Mouse (Mus musculus) stomach, embryonic 15.5 days (tissue): ENCODE measurements around the gene Olfr323. TPM values are rescaled to one million over a fixed set of nuclear protein-coding genes. Genes with fewer than 3 reads are reported as not detected.

ENCODE experiments used
- ATAC-seq: fragments of 200-750 bp; cut with Nextera tagmentation; 2 replicates; pipeline ENCODE4 v1.8.0; 2017; ENCODE audit warnings: low read depth, moderate number of reproducible peaks, moderate TSS enrichment; ENCODE audit not compliant: insufficient read depth, low FRiP score
- H3K27ac ChIP-seq: fragments of 300-500 bp; sonication (generic); 2 replicates; pipeline ENCODE4 v1.5.1; 2015; ENCODE audit warnings: mild to moderate bottlenecking, inconsistent platforms
- H3K27me3 ChIP-seq: fragments of 300-500 bp; sonication (generic); replicated peaks from 2 replicates; pipeline ENCODE4 v1.6.1; 2015; ENCODE audit warnings: inconsistent platforms
- H3K36me3 ChIP-seq: fragments of 300-500 bp; sonication (generic); 2 replicates; pipeline ENCODE4 v1.6.1; 2015; ENCODE audit warnings: inconsistent platforms
- H3K4me1 ChIP-seq: fragments of 300-500 bp; sonication (generic); 2 replicates; pipeline ENCODE4 v1.6.1; 2015; ENCODE audit warnings: inconsistent platforms
- H3K4me2 ChIP-seq: fragments of 300-500 bp; sonication (generic); 2 replicates; pipeline ENCODE4 v1.6.1; 2015; ENCODE audit warnings: mild to moderate bottlenecking, inconsistent platforms
- H3K4me3 ChIP-seq: fragments of 300-500 bp; sonication (generic); replicated peaks from 2 replicates; pipeline ENCODE4 v1.5.1; 2015; ENCODE audit warnings: inconsistent platforms
- H3K9ac ChIP-seq: fragments of 300-500 bp; sonication (generic); 2 replicates; pipeline ENCODE4 v1.6.1; 2015; ENCODE audit warnings: inconsistent platforms
- H3K9me3 ChIP-seq: fragments of 300-500 bp; sonication (generic); 2 replicates; pipeline ENCODE4 v1.6.1; 2016; ENCODE audit warnings: inconsistent platforms
- WGBS: fragments of 180-500 bp; shearing (Covaris S2); methylation state at CpG from one replicate; pipeline ENCODE4 v1.1.7; 2015; 5-methylcytosine and 5-hydroxymethylcytosine counted together
- polyA plus RNA-seq: library from polyadenylated mRNA; unstranded; fragments of >200 nt; fragmentation: Nextera tagmentation; extraction: Ambion mirVana; gene quantifications from 2 replicates; pipeline ENCODE4 v1.2.1, GENCODE M21; 2015

Olfr323 gene
- polyA plus RNA-seq, 1 experiment from 2014 or later: not detected

DNA sequence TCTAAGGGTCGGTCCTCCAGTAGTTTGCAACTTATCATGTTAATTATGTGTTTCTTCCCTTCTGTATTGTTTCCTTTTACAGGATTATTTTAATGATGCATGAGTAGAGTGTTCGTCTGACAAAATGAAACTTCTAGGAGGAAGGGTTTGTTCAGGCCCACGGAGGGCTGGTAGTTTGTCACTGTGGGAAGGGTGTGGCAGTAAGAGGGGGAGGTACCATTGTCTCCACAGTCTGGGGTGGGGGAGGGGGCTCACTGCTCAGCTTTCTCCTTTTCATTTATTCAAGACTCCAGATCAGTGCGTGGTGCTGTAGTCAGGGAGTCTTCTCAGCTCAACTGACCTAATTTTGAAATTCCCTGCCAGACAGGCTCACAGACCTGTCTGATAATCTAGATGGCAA, 4.2 kb downstream of the Olfr323 start:
- Histone ChIP-seq H3K27me3 (no peaks in the 10 kb centered on the region), H3K27ac (no peak overlapping the region), H3K36me3 (no peaks in the 10 kb centered on the region), H3K9ac (no peak overlapping the region), H3K9me3 (no peaks in the 10 kb centered on the region), H3K4me3 (no peak overlapping the region), H3K4me2 (no peak overlapping the region), H3K4me1 (no peaks in the 10 kb centered on the region)
- ATAC-seq: no peak
- whole genome bisulfite sequencing: 47% methylated on average over 4 of the region's 4 CpGs

DNA sequence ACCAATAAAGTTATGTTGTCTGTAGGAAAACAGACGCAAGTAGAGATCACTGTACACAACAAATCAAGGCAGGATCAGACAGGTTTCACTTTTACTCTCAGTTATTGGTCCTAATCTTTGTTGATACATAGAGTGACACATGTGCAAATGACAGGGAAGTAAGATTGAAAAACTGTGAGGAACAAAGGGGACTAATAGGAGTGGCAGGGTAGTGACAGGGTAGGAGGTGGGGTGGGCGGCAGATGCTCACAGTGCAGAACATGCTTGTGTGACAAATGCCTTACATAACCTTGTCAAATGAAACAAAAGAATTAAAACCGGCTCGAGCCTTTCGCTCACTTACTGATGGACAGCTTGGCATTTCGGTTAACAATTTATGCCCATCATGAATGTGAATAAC, 11.5 kb downstream of the Olfr323 start:
- no peak overlapping the region for H3K4me2 ChIP-seq
- no peaks in the 10 kb centered on the region for H3K27me3 ChIP-seq
- no peak overlapping the region for H3K4me3 ChIP-seq
- ATAC-seq: peak; percentile 70; the same call in 1 of the 2 replicates
- 69% methylated on average over 6 of the region's 6 CpGs for WGBS
- no peaks in the 10 kb centered on the region; the same call in 1 of the 2 replicates for H3K4me1 ChIP-seq
- no peaks in the 10 kb centered on the region for H3K9me3 ChIP-seq
- peak overlapping the region; percentile 37; the same call in 1 of the 2 replicates for H3K27ac ChIP-seq
- H3K9ac ChIP-seq: no peak overlapping the region
- no peaks in the 10 kb centered on the region for H3K36me3 ChIP-seq

DNA sequence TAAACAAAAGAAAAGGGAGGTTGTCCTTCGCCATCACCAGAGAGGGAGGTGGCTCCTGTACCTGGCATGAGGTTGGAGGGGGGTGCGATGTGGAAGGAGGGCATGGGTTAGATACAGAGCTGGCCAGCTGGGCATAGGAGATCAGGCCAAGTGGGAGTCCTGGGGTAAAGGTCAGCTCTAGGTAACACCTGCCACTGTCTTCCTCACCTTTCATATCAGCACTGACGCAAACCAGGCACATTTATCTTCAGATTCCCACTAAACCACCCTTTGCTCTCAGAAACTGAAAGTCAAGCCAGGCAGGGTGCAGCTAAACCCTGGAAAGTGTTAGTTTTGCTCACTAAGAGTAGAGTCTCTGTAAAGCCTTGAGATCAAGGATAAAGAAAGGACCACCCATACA, 11.9 kb downstream of the Olfr323 start:
- H3K4me2 ChIP-seq: no peak overlapping the region
- no peaks in the 10 kb centered on the region for H3K27me3 ChIP-seq
- no peaks in the 10 kb centered on the region for H3K9me3 ChIP-seq
- WGBS: 40% methylated on average over 3 of the region's 3 CpGs
- H3K4me1 ChIP-seq: no peaks in the 10 kb centered on the region; the same call in 1 of the 2 replicates
- ATAC-seq: peak; percentile 58
- peak overlapping the region; percentile 37; the same call in 1 of the 2 replicates for H3K27ac ChIP-seq
- H3K9ac ChIP-seq: no peak overlapping the region
- no peak overlapping the region for H3K4me3 ChIP-seq
- H3K36me3 ChIP-seq: no peaks in the 10 kb centered on the region

DNA sequence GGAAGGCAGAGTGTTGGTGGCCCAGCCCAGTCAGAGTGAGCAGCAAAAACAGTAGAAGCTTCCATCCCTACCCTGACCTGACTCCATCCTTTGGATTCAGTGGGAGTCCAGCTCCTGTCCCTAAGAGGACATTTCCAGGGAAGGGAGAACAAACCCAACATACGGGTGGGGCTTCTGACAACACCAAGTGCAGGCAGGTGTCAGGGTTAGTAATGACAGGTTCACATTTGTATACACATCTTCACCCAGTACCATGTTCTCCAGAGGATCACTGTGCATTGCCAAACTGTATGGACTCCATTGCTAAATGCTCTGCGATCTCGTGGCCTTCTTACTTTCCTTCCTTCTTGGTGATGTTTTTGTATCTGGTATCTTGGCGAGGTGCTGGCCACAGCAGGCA, 14.3 kb downstream of the Olfr323 start, which contains the start of gene 2210407C18Rik:
Gene 2210407C18Rik, minus strand, starts transcription at position 101 of the 400 bp plus-strand sequence.
- no peak within 1 kb of the TSS for H3K4me2 ChIP-seq
- no peak for ATAC-seq

DNA sequence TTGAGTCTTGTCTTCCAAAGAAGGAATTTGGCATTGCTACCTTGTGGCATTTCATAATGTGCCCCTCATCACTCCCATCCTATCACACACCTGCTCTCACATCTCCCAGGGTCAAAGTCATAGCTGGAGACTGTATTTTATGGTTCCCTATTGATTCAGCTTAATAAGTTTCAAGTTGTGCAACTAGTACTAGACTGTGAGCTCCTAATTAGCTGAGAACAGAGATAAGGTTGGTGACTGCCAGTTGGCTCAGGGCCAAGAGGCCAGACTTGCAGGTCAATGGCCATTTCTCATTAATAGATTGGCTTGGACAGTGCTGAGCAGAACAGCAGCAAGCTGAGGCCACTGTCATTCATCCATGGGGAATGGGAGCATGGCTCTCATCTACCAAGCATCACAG, 15.8 kb downstream of the Olfr323 start:
- ATAC-seq: no peak; the same call in 1 of the 2 replicates
- H3K27ac ChIP-seq: no peak overlapping the region
- no peaks in the 10 kb centered on the region for H3K27me3 ChIP-seq
- no peaks in the 10 kb centered on the region for H3K36me3 ChIP-seq
- H3K4me3 ChIP-seq: no peak overlapping the region
- no peak overlapping the region for H3K9ac ChIP-seq
- H3K9me3 ChIP-seq: no peaks in the 10 kb centered on the region
- H3K4me1 ChIP-seq: no peaks in the 10 kb centered on the region; the same call in 1 of the 2 replicates
- no peak overlapping the region for H3K4me2 ChIP-seq

More for the DNA sequence above, 14.3 kb downstream of the Olfr323 start, which contains the start of gene 2210407C18Rik:
- no peaks in the 10 kb centered on the region; the same call in 1 of the 2 replicates for H3K4me1 ChIP-seq
- WGBS: 86% methylated on average over 4 of the region's 4 CpGs
- no peak within 1 kb of the TSS for H3K9ac ChIP-seq
- H3K27me3 ChIP-seq: no peaks in the 10 kb centered on the region
- H3K4me3 ChIP-seq: no peak within 1 kb of the TSS
- H3K36me3 ChIP-seq: no peaks in the 10 kb centered on the region
- H3K27ac ChIP-seq: no peak within 1 kb of the TSS
- no peaks in the 10 kb centered on the region for H3K9me3 ChIP-seq

DNA sequence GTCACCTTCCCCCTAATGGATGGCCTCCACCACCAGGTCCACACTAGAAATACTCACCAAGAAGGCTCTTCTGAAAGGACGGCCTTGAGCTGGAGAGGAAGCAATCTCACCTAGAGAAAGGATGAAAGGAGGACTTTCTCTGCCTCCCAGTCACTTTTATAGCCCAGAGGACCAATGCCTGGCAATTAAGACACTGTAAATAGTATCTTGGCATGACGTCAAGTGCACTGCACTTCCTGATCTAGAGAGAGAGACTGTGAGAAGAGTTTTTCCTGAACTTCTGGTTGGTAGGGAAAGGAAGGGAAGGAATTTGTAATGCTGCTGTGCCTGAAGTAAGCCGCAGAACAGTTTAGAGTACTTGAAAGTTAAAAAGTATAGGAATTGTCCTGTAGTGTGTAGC, 16.9 kb downstream of the Olfr323 start:
- Histone ChIP-seq H3K9me3 (no peaks in the 10 kb centered on the region), H3K4me1 (no peaks in the 10 kb centered on the region; the same call in 1 of the 2 replicates), H3K27ac (no peak overlapping the region), H3K27me3 (no peaks in the 10 kb centered on the region), H3K36me3 (no peaks in the 10 kb centered on the region), H3K4me2 (no peak overlapping the region), H3K4me3 (no peak overlapping the region), H3K9ac (no peak overlapping the region)
- 58% methylated on average over 3 of the region's 3 CpGs for WGBS
- ATAC-seq: no peak

DNA sequence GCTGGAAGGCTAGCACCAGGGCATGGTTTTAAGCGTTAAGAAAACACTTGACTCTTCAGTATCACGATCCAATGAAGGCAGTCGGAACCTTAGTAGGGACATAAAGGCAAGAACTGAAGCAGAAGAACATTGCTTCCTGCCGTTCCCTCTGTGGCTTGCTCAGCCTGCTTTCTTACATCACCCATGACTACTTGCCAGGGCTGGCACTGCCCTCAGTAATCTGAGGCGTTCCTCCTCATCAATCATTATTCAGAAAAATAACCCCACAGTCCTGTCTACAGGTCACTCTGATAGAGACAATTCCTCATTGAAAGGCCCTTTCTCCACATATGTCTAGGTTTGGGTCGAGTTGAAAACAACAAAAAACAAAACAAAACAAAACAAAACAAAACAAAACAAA, 23.3 kb downstream of the Olfr323 start:
- no peak for ATAC-seq
- Histone ChIP-seq H3K27me3 (no peaks in the 10 kb centered on the region), H3K27ac (no peak overlapping the region), H3K4me1 (no peaks in the 10 kb centered on the region), H3K36me3 (no peaks in the 10 kb centered on the region), H3K9me3 (no peaks in the 10 kb centered on the region), H3K4me2 (no peak overlapping the region), H3K4me3 (no peak overlapping the region), H3K9ac (no peak overlapping the region)
- 78% methylated on average over 6 of the region's 6 CpGs for WGBS

DNA sequence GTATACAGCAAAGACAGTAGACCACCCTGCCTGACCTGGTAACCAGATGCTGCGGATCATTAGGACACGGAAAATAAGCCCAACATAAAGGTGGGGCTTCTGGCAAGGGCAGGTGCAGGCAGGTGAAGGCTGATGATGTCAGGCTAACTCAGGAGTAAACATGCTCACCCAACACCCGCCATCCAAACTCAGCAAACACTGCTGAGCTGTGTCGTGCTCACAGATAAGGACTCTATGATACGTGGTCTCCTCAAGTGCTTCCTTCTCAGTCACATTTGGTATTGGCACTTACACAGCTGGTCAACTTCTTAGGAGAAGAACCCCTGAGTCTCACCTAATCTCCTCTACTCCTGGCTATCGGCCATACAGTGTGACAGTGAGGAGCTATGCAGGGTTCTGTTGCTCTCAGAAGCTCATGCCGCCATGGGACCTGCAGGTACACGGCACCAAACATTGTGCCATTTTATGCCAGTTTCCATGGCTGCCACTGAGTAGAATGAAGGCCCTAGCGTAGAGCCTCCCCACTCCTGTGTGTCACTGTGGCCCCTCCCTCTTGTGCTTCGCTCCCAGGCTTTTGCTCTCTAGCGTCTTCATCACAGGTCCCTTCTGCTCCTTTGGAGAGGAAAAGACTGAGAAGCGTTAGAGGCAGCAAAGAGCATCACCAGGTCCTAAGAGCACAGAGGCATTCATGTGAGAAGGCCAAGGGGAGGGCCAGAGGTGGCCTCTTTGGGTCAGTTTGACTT, 24.0 kb downstream of the Olfr323 start:
- Histone ChIP-seq H3K27me3 (no peaks in the 10 kb centered on the region), H3K9ac (no peak overlapping the region), H3K4me3 (no peak overlapping the region), H3K4me2 (no peak overlapping the region), H3K9me3 (no peaks in the 10 kb centered on the region), H3K4me1 (no peaks in the 10 kb centered on the region), H3K36me3 (no peaks in the 10 kb centered on the region), H3K27ac (no peak overlapping the region)
- ATAC-seq: 0 out of 2 replicates have a peak, but pooled peaks have one; percentile 47
- WGBS: 75% methylated on average over 12 of the region's 12 CpGs

DNA sequence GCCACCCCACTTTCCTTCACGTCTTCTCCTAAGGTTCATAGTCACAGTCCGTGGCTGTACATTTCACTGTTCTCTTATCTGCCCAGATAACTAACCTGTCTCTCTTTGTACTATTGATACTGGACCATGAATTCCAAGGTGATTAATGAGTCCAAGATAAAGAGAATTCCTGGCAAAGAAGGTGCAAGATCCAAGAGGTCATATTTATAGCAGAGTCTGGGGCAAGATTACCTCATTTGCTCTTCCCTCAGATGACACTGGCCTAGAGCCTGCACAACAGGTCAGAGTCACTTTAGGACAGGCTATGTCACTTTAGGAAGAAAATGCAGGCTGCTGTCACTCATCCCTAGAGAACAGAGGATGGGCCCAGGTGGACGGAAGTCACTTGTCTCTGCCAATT, 25.1 kb downstream of the Olfr323 start:
- Histone ChIP-seq H3K4me1 (no peaks in the 10 kb centered on the region), H3K36me3 (no peaks in the 10 kb centered on the region), H3K27ac (no peak overlapping the region), H3K9me3 (no peaks in the 10 kb centered on the region), H3K4me2 (no peak overlapping the region), H3K27me3 (no peaks in the 10 kb centered on the region), H3K9ac (no peak overlapping the region), H3K4me3 (no peak overlapping the region)
- WGBS: 58% methylated on average over 3 of the region's 3 CpGs
- ATAC-seq: no peak

DNA sequence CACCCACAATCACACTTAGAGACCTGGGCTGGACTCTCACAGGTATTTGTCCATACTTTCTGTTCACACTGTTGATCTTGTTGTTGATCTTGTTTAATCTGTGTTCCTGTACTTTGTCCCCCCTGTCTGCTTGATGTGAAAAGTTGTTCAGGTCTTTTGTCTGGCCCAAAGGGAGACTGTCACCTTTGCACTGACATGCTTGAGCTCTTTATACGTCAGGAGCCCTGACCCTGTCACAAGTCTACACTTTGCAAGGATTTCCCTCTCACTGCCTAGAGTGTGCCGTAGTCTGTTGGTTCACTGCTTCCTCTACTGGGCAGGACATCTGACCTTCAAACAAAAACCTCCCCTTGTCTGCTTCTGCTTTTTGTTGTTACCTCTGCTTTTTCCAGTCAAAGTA, 25.6 kb downstream of the Olfr323 start:
- WGBS: 50% methylated on average over 2 of the region's 2 CpGs
- H3K36me3 ChIP-seq: no peaks in the 10 kb centered on the region
- no peak overlapping the region for H3K27ac ChIP-seq

DNA sequence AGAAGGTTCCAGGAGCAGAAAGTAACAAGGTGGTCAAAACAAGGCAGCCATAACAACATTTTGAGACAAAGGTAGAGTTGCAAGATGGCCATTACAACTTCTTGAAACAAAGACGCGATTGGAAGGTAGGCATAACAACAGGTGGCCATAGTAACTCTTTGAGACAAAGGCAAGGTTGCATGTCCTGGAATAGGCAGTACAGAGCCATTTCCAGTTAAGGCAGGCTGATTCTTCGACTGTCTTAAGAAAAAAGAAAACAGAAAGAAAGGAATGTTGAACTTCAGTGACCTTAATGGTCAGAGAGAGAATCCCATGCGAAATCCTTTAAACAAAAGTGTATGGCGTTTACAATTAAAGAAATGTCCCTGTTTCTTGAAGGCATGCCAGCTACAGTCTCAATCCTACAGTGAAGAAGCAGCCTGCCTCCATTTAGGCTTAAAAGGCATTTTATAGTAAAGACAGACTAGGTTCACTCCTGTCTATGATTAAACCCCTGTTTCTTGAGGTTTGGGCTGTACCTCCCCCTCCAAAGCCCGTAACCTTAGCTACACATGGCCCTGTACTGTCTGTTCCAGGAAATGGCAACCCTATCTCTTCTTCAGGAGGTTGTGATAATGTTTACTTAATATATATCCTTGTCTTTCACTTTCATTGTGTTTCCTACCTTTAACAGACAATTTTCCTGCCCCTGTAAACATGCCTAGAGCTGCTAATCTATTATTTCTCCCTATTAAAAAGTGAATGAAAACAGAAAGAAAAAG, 27.3 kb downstream of the Olfr323 start:
- H3K4me1 ChIP-seq: no peaks in the 10 kb centered on the region
- ATAC-seq: no peak
- no peak overlapping the region for H3K4me2 ChIP-seq
- no peaks in the 10 kb centered on the region for H3K36me3 ChIP-seq
- no peak overlapping the region for H3K4me3 ChIP-seq
- WGBS: 54% methylated on average over 6 of the region's 6 CpGs
- no peaks in the 10 kb centered on the region for H3K9me3 ChIP-seq
- no peak overlapping the region for H3K27ac ChIP-seq
- no peaks in the 10 kb centered on the region for H3K27me3 ChIP-seq
- no peak overlapping the region for H3K9ac ChIP-seq

More for the DNA sequence above, 25.6 kb downstream of the Olfr323 start:
- Histone ChIP-seq H3K27me3 (no peaks in the 10 kb centered on the region), H3K9ac (no peak overlapping the region), H3K4me2 (no peak overlapping the region), H3K4me1 (no peaks in the 10 kb centered on the region), H3K4me3 (no peak overlapping the region), H3K9me3 (no peaks in the 10 kb centered on the region)
- no peak for ATAC-seq

DNA sequence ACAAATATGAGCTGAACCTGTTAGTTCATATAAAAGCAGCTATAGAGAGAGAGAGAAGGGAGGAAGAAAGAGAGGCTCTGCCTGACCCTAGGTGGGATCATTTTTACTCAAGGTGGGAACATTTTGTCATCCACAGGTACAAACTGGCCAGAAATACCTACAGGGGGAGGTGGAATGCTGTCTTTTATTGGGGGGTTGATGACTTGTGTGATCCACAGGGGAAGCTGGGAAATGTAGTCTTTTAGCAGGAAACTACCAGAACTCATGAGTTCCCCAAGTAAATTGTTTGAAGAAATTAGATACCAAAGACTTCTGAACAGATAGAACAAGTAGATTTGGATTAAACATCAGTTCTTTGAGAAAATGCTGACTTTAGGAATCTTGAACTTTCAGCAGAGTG, 28.2 kb downstream of the Olfr323 start:
- no peak overlapping the region for H3K27ac ChIP-seq
- ATAC-seq: no peak
- H3K36me3 ChIP-seq: no peaks in the 10 kb centered on the region
- no peak overlapping the region for H3K9ac ChIP-seq
- no peaks in the 10 kb centered on the region for H3K9me3 ChIP-seq
- H3K27me3 ChIP-seq: no peaks in the 10 kb centered on the region
- H3K4me1 ChIP-seq: no peaks in the 10 kb centered on the region
- no peak overlapping the region for H3K4me3 ChIP-seq
- H3K4me2 ChIP-seq: no peak overlapping the region
